Mouse (Mus musculus) stomach, embryonic 16.5 days (tissue): Measurements from ENCODE around the gene H1fx. TPM values are rescaled to one million over a fixed set of nuclear protein-coding genes. Genes with fewer than 3 reads are reported as not detected.
A peak's percentile ranks its signal among the peaks of the same experiment; 100 is the strongest.

ENCODE experiments used
- ATAC-seq: fragments of 200-750 bp; cut with Nextera tagmentation; 2 replicates; pipeline ENCODE4 v1.8.0; 2017; ENCODE audit warnings: moderate number of reproducible peaks, moderate TSS enrichment; ENCODE audit not compliant: insufficient read depth, low FRiP score
- H3K27ac ChIP-seq: fragments of 300-500 bp; sonication (generic); 2 replicates; pipeline ENCODE4 v1.5.1; 2014; ENCODE audit warnings: low read length
- H3K27me3 ChIP-seq: fragments of 300-500 bp; sonication (generic); 2 replicates; pipeline ENCODE4 v1.6.1; 2014; ENCODE audit warnings: low read length, control low read depth, mixed read lengths; ENCODE audit not compliant: control insufficient read depth, insufficient read depth
- H3K36me3 ChIP-seq: fragments of 300-500 bp; sonication (generic); 2 replicates; pipeline ENCODE4 v1.6.1; 2014; ENCODE audit warnings: low read length; ENCODE audit not compliant: control insufficient read depth, insufficient read depth
- H3K4me1 ChIP-seq: fragments of 300-500 bp; sonication (generic); 2 replicates; pipeline ENCODE4 v1.6.1; 2014; ENCODE audit warnings: low read length, control low read depth, mixed read lengths; ENCODE audit not compliant: control insufficient read depth, insufficient read depth
- H3K4me2 ChIP-seq: fragments of 300-500 bp; sonication (generic); 2 replicates; pipeline ENCODE4 v1.6.1; 2014; ENCODE audit warnings: low read depth, low read length, mixed read lengths
- H3K4me3 ChIP-seq: fragments of 300-500 bp; sonication (generic); replicated peaks from 2 replicates; pipeline ENCODE4 v1.5.1; 2014; ENCODE audit warnings: mild to moderate bottlenecking, low read length
- H3K9ac ChIP-seq: fragments of 300-500 bp; sonication (generic); 2 replicates; pipeline ENCODE4 v1.6.1; 2014; ENCODE audit warnings: low read length
- H3K9me3 ChIP-seq: fragments of 300-500 bp; sonication (generic); replicated peaks from 2 replicates; pipeline ENCODE4 v1.6.1; 2016; ENCODE audit warnings: low read length, control low read depth; ENCODE audit not compliant: control insufficient read depth
- WGBS: fragments of 180-500 bp; shearing (Covaris S2); extraction: QIAGEN DNeasy Blood & Tissue Kit; methylation state at CpG from one replicate; pipeline ENCODE4 v1.1.7; 2014; 5-methylcytosine and 5-hydroxymethylcytosine counted together
- microRNA-seq: library from miRNA; unstranded; fragments of <30 nt; microRNA quantifications from one replicate; pipeline ENCODE4, GENCODE M21; 2016
- polyA plus RNA-seq: library from polyadenylated mRNA; unstranded; fragments of >200 nt; fragmentation: Nextera tagmentation; extraction: Ambion mirVana; gene quantifications from 2 replicates; pipeline ENCODE4 v1.2.1, GENCODE M21; 2015

Gene H1fx
- polyA plus RNA-seq, 1 experiment from 2014 or later = 7.1 TPM

- ATAC-seq = no peak
- Histone ChIP-seq H3K9ac (no peak overlapping the region), H3K9me3 (no peaks in the 10 kb centered on the region), H3K4me2 (no peak overlapping the region), H3K27ac (no peak overlapping the region), H3K4me1 (no peaks in the 10 kb centered on the region), H3K4me3 (no peak overlapping the region), H3K36me3 (no peaks in the 10 kb centered on the region), H3K27me3 (no peaks in the 10 kb centered on the region)
- 78% methylated on average over 7 of the region's 7 CpGs for WGBS
Observed at GRCm38 (mm10) chr6:87942179-87942578, 39.3 kb downstream of the H1fx start.

GRCm38 (mm10) chr6:87938941-87939340 lies 42.5 kb downstream of the H1fx start:
- Histone ChIP-seq H3K4me2 (no peak overlapping the region), H3K4me1 (no peaks in the 10 kb centered on the region), H3K9ac (no peak overlapping the region), H3K36me3 (peaks cover 6% of the 10 kb centered on the region), H3K9me3 (no peaks in the 10 kb centered on the region), H3K27me3 (no peaks in the 10 kb centered on the region), H3K4me3 (no peak overlapping the region), H3K27ac (no peak overlapping the region)
- ATAC-seq = no peak
- 91% methylated on average over 3 of the region's 3 CpGs for WGBS

- Histone ChIP-seq H3K4me3 (no peak overlapping the region), H3K27ac (no peak overlapping the region), H3K9ac (no peak overlapping the region), H3K27me3 (no peaks in the 10 kb centered on the region), H3K9me3 (no peaks in the 10 kb centered on the region), H3K4me1 (no peaks in the 10 kb centered on the region), H3K36me3 (peaks cover 6% of the 10 kb centered on the region), H3K4me2 (no peak overlapping the region)
- ATAC-seq = peak; percentile 95
- 40% methylated on average over 19 of the region's 19 CpGs for WGBS
Observed at GRCm38 (mm10) chr6:87937178-87937788, 44.2 kb downstream of the H1fx start.

DNA sequence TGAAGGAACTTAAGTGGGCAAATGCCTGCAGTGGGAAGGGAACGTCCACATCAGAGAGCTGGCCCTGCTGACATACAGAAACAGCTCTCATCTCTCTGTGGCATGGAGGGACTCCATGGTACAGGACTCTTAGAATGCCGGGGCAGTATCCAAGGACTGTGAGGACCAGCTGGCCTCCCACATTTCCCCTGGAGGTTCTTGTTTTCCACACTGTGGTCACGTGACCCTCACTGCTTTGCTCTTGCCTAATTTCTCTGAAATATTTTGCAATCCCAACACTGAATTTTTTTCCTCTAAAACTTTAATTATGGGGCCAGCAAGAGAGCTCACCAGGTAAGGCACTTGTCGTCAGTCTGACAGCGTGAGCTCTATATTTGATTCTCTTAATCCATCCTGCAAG lies 46.4 kb downstream of the H1fx start:
- WGBS = 85% methylated on average over 5 of the region's 5 CpGs

More for the DNA sequence above, 46.4 kb downstream of the H1fx start:
- H3K4me1 ChIP-seq = no peaks in the 10 kb centered on the region
- H3K4me2 ChIP-seq = no peak overlapping the region
- H3K27me3 ChIP-seq = no peaks in the 10 kb centered on the region
- no peak overlapping the region for H3K9ac ChIP-seq
- no peak for ATAC-seq
- H3K27ac ChIP-seq = no peak overlapping the region
- H3K9me3 ChIP-seq = 0 out of 2 replicates have a peak, but pooled peaks cover 3% of the 10 kb centered on the region
- peaks cover 16% of the 10 kb centered on the region for H3K36me3 ChIP-seq
- no peak overlapping the region for H3K4me3 ChIP-seq

Small RNAs within 50 kb of the gene (microRNA-seq; reads per million reads assigned to microRNA genes)
- 1.5 reads per million for gene Gm47286

Other genes starting within 250 kb of the H1fx start
- 1.2 and 1.4 TPM in 2 replicates for gene Gp9, start 203.6 kb downstream of the H1fx start, polyA plus RNA-seq
- gene Rab43, start 169.5 kb downstream of the H1fx start, polyA plus RNA-seq = 8.9 and 10.7 TPM in 2 replicates
- gene Gm45140, start 145.8 kb downstream of the H1fx start, polyA plus RNA-seq = 3.0 and 6.1 TPM in 2 replicates
- 40.1 and 48.1 TPM in 2 replicates for gene Isy1, start 142.8 kb downstream of the H1fx start, polyA plus RNA-seq
- 937 and 1,037 TPM in 2 replicates for gene Cnbp, start 130.5 kb downstream of the H1fx start, polyA plus RNA-seq
- gene Copg1, start 93.8 kb downstream of the H1fx start, polyA plus RNA-seq = 171 and 182 TPM in 2 replicates
- gene Hmces, start 67.7 kb downstream of the H1fx start, polyA plus RNA-seq = 36.2 and 38.4 TPM in 2 replicates
- 246 and 267 TPM in 2 replicates for gene Rab7, start 63.6 kb upstream of the H1fx start, polyA plus RNA-seq
- 468 and 478 TPM in 2 replicates for gene Rpn1, start 102.8 kb upstream of the H1fx start, polyA plus RNA-seq
- gene Gata2, start 212.3 kb upstream of the H1fx start, polyA plus RNA-seq = 5.5 TPM in 2 replicates
- gene Dnajb8, start 240.6 kb upstream of the H1fx start, polyA plus RNA-seq = not detected in 2 replicates